Mouse (Mus musculus) heart, embryonic 12.5 days (tissue): ENCODE data around the gene Robo3. TPM values are rescaled to one million over a fixed set of nuclear protein-coding genes. Genes with fewer than 3 reads are reported as not detected.

Source experiments
- ATAC-seq: fragments of 200-750 bp; cut with Nextera tagmentation; 2 replicates; pipeline ENCODE4 v1.8.0; 2017; ENCODE audit warnings: moderate TSS enrichment, moderate library complexity; ENCODE audit not compliant: insufficient number of reproducible peaks, low FRiP score
- H3K27ac ChIP-seq: fragments of 300-500 bp; sonication (generic); 2 replicates; pipeline ENCODE4 v1.5.1; 2016; ENCODE audit warnings: mild to moderate bottlenecking, moderate library complexity; ENCODE audit not compliant: poor library complexity, severe bottlenecking
- H3K27me3 ChIP-seq: fragments of 300-500 bp; sonication (generic); replicated peaks from 2 replicates; pipeline ENCODE4 v1.6.1; 2016; ENCODE audit warnings: mild to moderate bottlenecking, moderate library complexity
- H3K36me3 ChIP-seq: fragments of 300-500 bp; sonication (generic); 2 replicates; pipeline ENCODE4 v1.6.1; 2016; ENCODE audit warnings: mild to moderate bottlenecking, moderate library complexity
- H3K4me1 ChIP-seq: fragments of 300-500 bp; sonication (generic); replicated peaks from 2 replicates; pipeline ENCODE4 v1.6.1; 2016; ENCODE audit warnings: mild to moderate bottlenecking
- H3K4me2 ChIP-seq: fragments of 300-500 bp; sonication (generic); 2 replicates; pipeline ENCODE4 v1.6.1; 2016; ENCODE audit warnings: mild to moderate bottlenecking, moderate library complexity
- H3K4me3 ChIP-seq: fragments of 300-500 bp; sonication (generic); 2 replicates; pipeline ENCODE4 v1.5.1; 2016; ENCODE audit warnings: mild to moderate bottlenecking
- H3K9ac ChIP-seq: fragments of 300-500 bp; sonication (generic); 2 replicates; pipeline ENCODE4 v1.6.1; 2016; ENCODE audit warnings: mild to moderate bottlenecking, moderate library complexity
- H3K9me3 ChIP-seq: fragments of 300-500 bp; sonication (generic); replicated peaks from 2 replicates; pipeline ENCODE4 v1.6.1; 2016; ENCODE audit warnings: mild to moderate bottlenecking, moderate library complexity
- WGBS: fragments of 180-500 bp; shearing (Covaris S2); methylation state at CpG from one replicate; pipeline ENCODE4 v1.1.7; 2016; 5-methylcytosine and 5-hydroxymethylcytosine counted together
- polyA plus RNA-seq: library from polyadenylated mRNA; unstranded; fragments of >200 nt; fragmentation: Nextera tagmentation; extraction: Ambion mirVana; gene quantifications from 2 replicates; pipeline ENCODE4 v1.2.1, GENCODE M21; 2016

The Robo3 gene
- polyA plus RNA-seq, 1 experiment from 2014 or later = 0.20 TPM

DNA sequence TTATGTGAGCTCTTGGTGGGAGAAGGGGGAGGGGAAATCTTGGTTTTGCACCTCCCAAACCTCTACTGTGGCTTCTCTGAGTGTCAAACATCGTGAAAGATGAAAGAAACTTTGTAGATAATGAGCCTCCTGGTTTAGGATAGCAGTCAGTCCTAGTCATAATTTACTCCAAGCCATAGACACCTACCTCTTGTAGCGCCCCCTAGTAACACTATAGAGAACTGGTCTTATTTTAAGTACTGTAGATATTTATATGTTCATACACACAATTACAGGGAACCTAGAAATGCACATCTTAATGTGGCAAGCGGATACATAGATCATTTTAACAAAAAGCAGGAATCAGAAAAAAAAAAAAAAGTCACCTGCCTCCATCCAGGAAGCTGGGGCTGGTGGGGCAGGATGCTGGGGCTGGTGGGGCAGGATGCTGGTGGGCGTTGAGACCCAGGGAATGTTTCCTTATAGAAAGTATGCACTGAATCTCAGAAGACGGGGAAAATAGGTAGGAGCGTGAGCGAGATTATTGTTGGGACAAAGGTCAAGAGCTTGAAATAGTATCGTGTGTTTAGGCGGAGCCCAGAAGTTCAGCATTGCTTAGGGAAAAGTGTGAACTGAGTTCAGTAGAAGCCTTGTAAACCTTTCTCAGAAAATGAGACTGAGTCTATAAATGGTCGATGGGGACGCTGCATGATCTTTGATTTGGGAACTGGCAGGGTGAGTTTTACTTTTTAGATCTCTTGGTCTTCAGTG, 64.8 kb downstream of the Robo3 start:
- 68% methylated on average over 11 of the region's 11 CpGs for WGBS
- H3K27me3 ChIP-seq = no peaks in the 10 kb centered on the region
- no peaks in the 10 kb centered on the region for H3K9me3 ChIP-seq
- ATAC-seq = no peak
- no peak overlapping the region for H3K4me3 ChIP-seq
- no peak overlapping the region for H3K4me2 ChIP-seq
- no peak overlapping the region for H3K9ac ChIP-seq
- H3K4me1 ChIP-seq = no peaks in the 10 kb centered on the region
- H3K36me3 ChIP-seq = no peaks in the 10 kb centered on the region
- no peak overlapping the region for H3K27ac ChIP-seq

DNA sequence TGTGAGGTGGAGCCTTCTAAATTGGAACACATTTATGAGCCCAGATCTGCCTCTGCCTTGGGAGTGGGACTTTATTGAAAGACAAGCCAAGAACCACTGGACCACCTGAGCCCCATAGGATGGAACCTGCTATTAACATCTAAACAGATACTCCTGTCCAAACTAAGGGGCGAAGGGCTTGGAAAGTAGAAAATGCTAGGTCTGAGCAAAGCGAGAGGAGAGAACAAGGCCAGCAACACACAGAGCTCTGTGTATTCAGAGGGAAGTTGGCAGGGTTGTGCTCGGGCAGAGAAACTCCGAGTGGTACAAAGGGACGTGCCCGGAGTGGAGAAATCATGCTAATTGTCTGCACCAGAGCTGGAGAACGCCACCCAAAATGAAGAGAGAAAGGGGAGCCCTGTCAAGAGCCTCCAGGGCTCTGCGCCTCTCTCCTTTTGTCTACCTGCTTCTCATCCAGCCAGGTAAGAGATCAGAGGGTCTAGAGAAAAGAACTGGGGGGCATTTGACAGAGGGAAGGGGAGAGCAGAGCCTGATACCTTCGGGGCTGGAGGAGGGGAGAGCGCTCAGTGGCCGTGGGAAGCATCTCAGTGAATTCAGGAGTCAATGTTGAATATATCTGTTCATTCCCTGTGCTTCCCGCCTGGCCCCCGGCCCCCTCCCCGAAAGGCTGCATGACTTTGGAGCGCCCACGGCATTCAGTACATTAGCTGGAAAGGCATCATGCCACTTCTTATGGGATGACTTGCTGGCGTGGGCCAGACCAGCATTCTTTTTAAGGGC, 65.6 kb downstream of the Robo3 start, which contains the start of gene Hepacam:
Gene Hepacam, plus strand, starts transcription at position 51 of the 780 bp plus-strand sequence.
- no peak within 1 kb of the TSS for H3K4me2 ChIP-seq
- no peaks in the 10 kb centered on the region for H3K9me3 ChIP-seq
- H3K27me3 ChIP-seq = no peaks in the 10 kb centered on the region
- 80% methylated on average over 17 of the region's 17 CpGs for WGBS
- no peaks in the 10 kb centered on the region for H3K4me1 ChIP-seq
- no peak within 1 kb of the TSS for H3K4me3 ChIP-seq
- H3K27ac ChIP-seq = no peak within 1 kb of the TSS
- H3K36me3 ChIP-seq = no peaks in the 10 kb centered on the region
- no peak within 1 kb of the TSS for H3K9ac ChIP-seq
- no peak for ATAC-seq

- Histone ChIP-seq H3K36me3 (no peaks in the 10 kb centered on the region), H3K4me2 (no peak overlapping the region), H3K27ac (no peak overlapping the region), H3K4me3 (no peak overlapping the region), H3K9ac (no peak overlapping the region), H3K4me1 (no peaks in the 10 kb centered on the region), H3K9me3 (no peaks in the 10 kb centered on the region), H3K27me3 (no peaks in the 10 kb centered on the region)
- 42% methylated on average over 5 of the region's 5 CpGs for WGBS
- no peak for ATAC-seq
Observed at GRCm38 (mm10) chr9:37365706-37366105, 67.3 kb downstream of the Robo3 start.

Other genes with a start within 250 kb of the Robo3 start
- 8.2 and 9.1 TPM in 2 replicates for gene Tmem218, start 225.0 kb downstream of the Robo3 start, polyA plus RNA-seq
- gene Slc37a2, start 177.5 kb downstream of the Robo3 start, polyA plus RNA-seq = 1.2 and 1.5 TPM in 2 replicates
- gene Ccdc15, start 84.8 kb downstream of the Robo3 start, polyA plus RNA-seq = 5.4 and 5.6 TPM in 2 replicates
- gene Hepacam, start 65.9 kb downstream of the Robo3 start, polyA plus RNA-seq = 0.06 TPM in 1 of 2 replicates, not detected in the other
- 4.6 and 6.2 TPM in 2 replicates for gene Robo4, start 31.3 kb downstream of the Robo3 start, polyA plus RNA-seq
- gene Msantd2, start 56.1 kb upstream of the Robo3 start, polyA plus RNA-seq = 21.7 and 28.2 TPM in 2 replicates
- gene Esam, start 94.8 kb upstream of the Robo3 start, polyA plus RNA-seq = 54.6 and 59.8 TPM in 2 replicates
- gene Vsig2, start 106.0 kb upstream of the Robo3 start, polyA plus RNA-seq = 1.6 and 1.9 TPM in 2 replicates
- gene Nrgn, start 119.7 kb upstream of the Robo3 start, polyA plus RNA-seq = 7.4 and 11.3 TPM in 2 replicates
- 11.1 and 11.4 TPM in 2 replicates for gene Siae, start 122.5 kb upstream of the Robo3 start, polyA plus RNA-seq
- gene Spa17, start 180.5 kb upstream of the Robo3 start, polyA plus RNA-seq = 6.2 and 6.7 TPM in 2 replicates
- gene Tbrg1, start 224.1 kb upstream of the Robo3 start, polyA plus RNA-seq = 151 and 162 TPM in 2 replicates
- 0.14 TPM in 1 of 2 replicates, not detected in the other for gene Panx3, start 236.0 kb upstream of the Robo3 start, polyA plus RNA-seq